ENCODE assay signal across 1 mouse cellular context in genomic region chr3:103745001-103745770, GRCm38 (mm10).
A peak's percentile ranks its signal among the peaks of the same experiment; 100 is the strongest.
TF ChIP-seq lines count a peak whose summit lies in the region.

No protein-coding gene starts in this region.

TF ChIP-seq in MEL, 35 proteins besides CTCF, POLR2A, EP300 and RAD21 (continued from another document):
- no peak for TF ChIP-seq ZNF384 (IDR thresholded peaks at IDR 0.05; ENCODE audit: low read depth, low read length)
- peak; percentile 21; the same call in 1 of the 2 replicates for TF ChIP-seq BHLHE40 (IDR thresholded peaks at IDR 0.05; ENCODE audit: borderline replicate concordance, low read depth, low read length)
- TF ChIP-seq RCOR1 (IDR thresholded peaks at IDR 0.05; ENCODE audit: low read depth, low read length) = peak; percentile 24
- no peak for TF ChIP-seq POLR2AphosphoS2 (IDR thresholded peaks at IDR 0.05; ENCODE audit: low read length)
- no peak for TF ChIP-seq UBTF (IDR thresholded peaks at IDR 0.05; ENCODE audit: borderline replicate concordance, insufficient read depth, low read depth, low read length)
- TF ChIP-seq MEF2A (IDR thresholded peaks at IDR 0.05; ENCODE audit: extremely low read depth, insufficient replicate concordance, low read depth, low read length, poor library complexity, severe bottlenecking) = peak; percentile 98
- peak; percentile 43; the same call in 1 of the 2 replicates for TF ChIP-seq MXI1 (IDR thresholded peaks at IDR 0.05; ENCODE audit: low read depth, low read length)
- peak; percentile 85 for TF ChIP-seq ETS1 (IDR thresholded peaks at IDR 0.05; ENCODE audit: low read depth, low read length)
- peak; percentile 76 for TF ChIP-seq SIN3A (IDR thresholded peaks at IDR 0.05; ENCODE audit: low read length)
- TF ChIP-seq GABPA (IDR thresholded peaks at IDR 0.05; ENCODE audit: low read depth, low read length) = no peak
- 0 out of 2 replicates have a peak, but pooled peaks have one; percentile 29 for TF ChIP-seq MYC (IDR thresholded peaks at IDR 0.05; ENCODE audit: low read depth, low read length)
- no peak for TF ChIP-seq KAT2A (conservative IDR thresholded peaks at IDR 0.05; ENCODE audit: low read depth, low read length)
- TF ChIP-seq TCF12 (IDR thresholded peaks at IDR 0.05; ENCODE audit: low read depth, low read length) = peak; percentile 42; the same call in 1 of the 2 replicates
- peak; percentile 73 for TF ChIP-seq MYB (IDR thresholded peaks at IDR 0.05; ENCODE audit: low read depth, low read length)
- TF ChIP-seq CHD1 (IDR thresholded peaks at IDR 0.05; ENCODE audit: low read depth, low read length) = no peak
- TF ChIP-seq ZC3H11A (IDR thresholded peaks at IDR 0.05; ENCODE audit: low read depth, low read length) = no peak
- no peak for TF ChIP-seq JUND (IDR thresholded peaks at IDR 0.05; ENCODE audit: low read depth, low read length)
